Mouse (Mus musculus) olfactory bulb, adult 2 months (tissue): ENCODE results near the gene Gm5726. TPM values are rescaled to one million over a fixed set of nuclear protein-coding genes. Genes with fewer than 3 reads are reported as not detected.
"Not testable (repeated sequence)": the region's sequence is repeated elsewhere in the genome, so short reads cannot be mapped to it uniquely, and the experiment has no call there.

Experiments
- H3K27ac ChIP-seq: fragments of 200-500 bp; 2 replicates; pipeline ENCODE4 v1.5.1; 2012; ENCODE audit warnings: low read depth, low read length; ENCODE audit not compliant: insufficient read depth
- H3K4me1 ChIP-seq: fragments of 200-500 bp; 2 replicates; pipeline ENCODE4 v1.6.1; 2012; ENCODE audit warnings: low read length; ENCODE audit not compliant: control insufficient read depth, insufficient read depth
- H3K4me3 ChIP-seq: fragments of 200-500 bp; 2 replicates; pipeline ENCODE4 v1.5.1; 2012; ENCODE audit warnings: mild to moderate bottlenecking, low read depth, low read length, moderate library complexity; ENCODE audit not compliant: insufficient read depth
- WGBS: fragments of 180-500 bp; shearing (Covaris S2); methylation state at CpG from one replicate; pipeline ENCODE4 v1.1.7; 2018; 5-methylcytosine and 5-hydroxymethylcytosine counted together
- polyA plus RNA-seq: library from polyadenylated mRNA; stranded (reverse); fragments of >200 nt; gene quantifications from 2 replicates; pipeline ENCODE4 v1.2.4, GENCODE M21; 2012; ENCODE audit warnings: low replicate concordance; ENCODE audit not compliant: missing spikeins, insufficient read depth, insufficient read length

The Gm5726 gene
- not detected in 2 replicates for polyA plus RNA-seq

- no CpG with 5 or more reads among the region's 1 CpGs for WGBS
- H3K27ac ChIP-seq, H3K4me1 ChIP-seq: not testable (repeated sequence)
Measured at GRCm38 (mm10) chr7:20545657-20546056, at the start of gene Gm5726. Gene Gm5726 (minus strand): TSS chr7:20545757.

GRCm38 (mm10) chr7:20576141-20576540 lies 30.6 kb upstream of the Gm5726 start, which contains the start of gene Gm4141:
Gene Gm4141 (minus strand): TSS chr7:20576241.
- H3K4me1 ChIP-seq, H3K4me3 ChIP-seq, H3K27ac ChIP-seq: not testable (repeated sequence)
- WGBS = no CpG with 5 or more reads among the region's 3 CpGs

More at GRCm38 (mm10) chr7:20545657-20546056, at the start of gene Gm5726:
- H3K4me3 ChIP-seq = not testable (repeated sequence)

- not testable (repeated sequence) for H3K4me1 ChIP-seq, H3K27ac ChIP-seq, H3K4me3 ChIP-seq
- WGBS = no CpG with 5 or more reads among the region's 3 CpGs
Measured at GRCm38 (mm10) chr7:20533537-20533936, 12.0 kb downstream of the Gm5726 start, which contains the start of gene Vmn1r104. Gene Vmn1r104 (plus strand): TSS chr7:20533837.

GRCm38 (mm10) chr7:20510434-20510833 lies 35.1 kb downstream of the Gm5726 start, which contains the start of gene Vmn1r103:
Gene Vmn1r103 (minus strand): TSS chr7:20510534.
- WGBS = 50% methylated on average over 1 of the region's 3 CpGs
- H3K27ac ChIP-seq, H3K4me3 ChIP-seq, H3K4me1 ChIP-seq: not testable (repeated sequence)

Other genes with a start within 250 kb of the Gm5726 start
- gene Gm4133, start 211.7 kb downstream of the Gm5726 start, polyA plus RNA-seq = not detected in 2 replicates
- gene Gm5728, start 170.3 kb downstream of the Gm5726 start, polyA plus RNA-seq = not detected in 2 replicates
- gene Vmn1r100, start 127.8 kb downstream of the Gm5726 start, polyA plus RNA-seq = not detected in 2 replicates
- gene Vmn1r101, start 103.2 kb downstream of the Gm5726 start, polyA plus RNA-seq = not detected in 2 replicates
- not detected in 2 replicates for gene Gm10670, start 70.8 kb downstream of the Gm5726 start, polyA plus RNA-seq
- not detected in 2 replicates for gene Vmn1r103, start 35.2 kb downstream of the Gm5726 start, polyA plus RNA-seq
- not detected in 2 replicates for gene Vmn1r104, start 11.9 kb downstream of the Gm5726 start, polyA plus RNA-seq
- not detected in 2 replicates for gene Gm4141, start 30.5 kb upstream of the Gm5726 start, polyA plus RNA-seq
- gene Gm4513, start 53.3 kb upstream of the Gm5726 start, polyA plus RNA-seq = not detected in 2 replicates
- gene Vmn1r107, start 123.2 kb upstream of the Gm5726 start, polyA plus RNA-seq = not detected in 2 replicates
- gene Vmn1r111, start 157.5 kb upstream of the Gm5726 start, polyA plus RNA-seq = not detected in 2 replicates
- not detected in 2 replicates for gene Gm10668, start 184.9 kb upstream of the Gm5726 start, polyA plus RNA-seq
- not detected in 2 replicates for gene Vmn1r112, start 225.4 kb upstream of the Gm5726 start, polyA plus RNA-seq
- not detected in 2 replicates for gene Vmn1r113, start 241.5 kb upstream of the Gm5726 start, polyA plus RNA-seq